Mouse (Mus musculus): Measurements from ENCODE around the gene Nanog. TPM values are rescaled to one million over a fixed set of nuclear protein-coding genes. Genes with fewer than 3 reads are reported as not detected.
"Not testable (repeated sequence)": the region's sequence is repeated elsewhere in the genome, so short reads cannot be mapped to it uniquely, and the experiment has no call there.

Gene Nanog
- total RNA-seq (2021) (not detected), polyA plus RNA-seq (2012; rRNA removed) (not detected in 2 replicates)
- long read RNA-seq, result 0 reads

- DNase-seq, result no peak
These were observed at the start of gene Nanog for GRCm38 (mm10) chr6:122707036-122707800. TSS of gene Nanog (plus strand) at chr6:122707489.

GRCm38 (mm10) chr6:122657630-122658029 is 49.7 kb upstream of the Nanog start:
- DNase-seq, result no peak

DNA sequence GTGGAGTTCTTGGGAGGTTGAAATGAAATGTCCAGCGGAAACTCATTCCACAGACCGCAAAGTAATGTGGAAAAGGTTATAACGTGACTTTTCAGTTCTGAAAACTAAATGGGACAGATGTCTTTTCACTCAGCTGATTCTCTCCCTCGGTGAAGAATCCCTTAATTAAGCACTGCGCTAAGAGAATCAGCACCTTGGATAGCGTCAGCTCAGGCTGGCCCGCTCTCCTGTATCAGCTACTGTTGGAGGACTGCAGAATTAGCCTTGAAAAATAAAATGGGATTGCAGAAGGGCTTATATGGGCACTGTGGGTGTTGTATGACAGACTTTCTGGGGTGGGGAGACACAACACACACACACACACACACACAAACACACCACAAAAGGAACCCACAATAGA is 47.7 kb upstream of the Nanog start:
- no peak for DNase-seq

GRCm38 (mm10) chr6:122660601-122661379 is 46.5 kb upstream of the Nanog start:
- DNase-seq, result no peak

DNA sequence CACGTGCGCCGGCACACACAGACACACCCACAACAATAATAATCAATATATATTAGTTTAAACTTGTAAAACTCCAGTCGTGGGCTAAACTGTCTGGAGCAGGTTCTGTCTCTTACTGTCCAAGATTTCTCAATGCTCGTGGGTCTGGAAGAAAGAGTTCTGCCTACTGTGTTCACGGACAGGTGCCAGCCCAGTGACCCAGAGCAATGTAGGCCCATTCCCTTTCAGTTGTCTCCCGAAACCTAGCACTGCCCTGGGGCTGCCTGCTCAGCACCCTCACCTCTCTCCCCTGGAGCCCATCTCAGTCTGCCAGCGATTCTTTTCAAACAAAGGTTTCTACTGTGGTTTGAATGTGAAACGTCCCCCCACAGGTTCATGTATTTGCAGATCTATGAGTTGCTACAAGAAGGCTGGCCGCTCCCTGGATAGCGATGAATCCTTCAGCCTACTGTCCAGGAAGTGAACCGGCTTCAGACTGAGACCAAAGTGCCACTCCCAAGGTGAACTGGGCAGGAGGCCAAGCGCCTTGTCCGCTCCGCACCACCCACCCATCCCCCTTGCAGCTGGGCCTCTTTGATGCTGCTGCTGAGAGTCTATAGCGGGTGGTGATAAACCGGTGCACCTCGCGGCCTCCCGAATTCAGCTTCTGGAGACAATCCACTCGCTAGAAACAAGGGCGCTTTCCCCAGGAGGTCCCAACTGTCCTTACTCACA is 44.6 kb upstream of the Nanog start:
- DNase-seq, result peak; percentile 59

DNA sequence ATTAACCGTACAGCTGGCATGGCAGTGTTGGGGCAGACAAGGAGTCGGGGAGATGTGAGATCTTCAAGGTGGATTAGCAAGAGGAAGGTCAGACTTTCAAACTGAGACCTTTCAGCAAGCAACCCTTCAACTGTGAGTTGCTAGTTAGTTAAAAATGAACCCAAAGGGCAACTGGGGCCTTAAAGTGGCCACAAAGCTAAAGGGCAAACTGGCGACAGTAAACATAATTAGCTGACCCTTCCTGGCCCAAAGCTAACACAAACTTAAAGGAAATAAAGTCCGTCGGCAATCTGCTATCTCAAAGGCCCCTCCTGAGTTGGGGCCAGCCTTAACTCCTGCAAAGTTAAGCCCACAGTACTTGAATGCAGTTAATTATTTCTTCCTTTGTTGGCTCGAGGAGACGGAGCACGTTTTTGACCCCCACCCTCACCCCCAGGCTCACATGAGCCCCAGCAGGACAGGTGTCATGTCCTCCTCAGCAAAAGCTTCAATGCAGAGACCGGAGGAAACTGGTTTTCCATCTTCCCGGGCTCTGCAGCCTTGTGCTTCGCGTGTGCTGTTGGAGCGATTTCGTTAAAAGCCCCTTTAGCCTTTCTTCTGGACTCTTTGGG is 43.6 kb upstream of the Nanog start:
- no peak for DNase-seq

DNA sequence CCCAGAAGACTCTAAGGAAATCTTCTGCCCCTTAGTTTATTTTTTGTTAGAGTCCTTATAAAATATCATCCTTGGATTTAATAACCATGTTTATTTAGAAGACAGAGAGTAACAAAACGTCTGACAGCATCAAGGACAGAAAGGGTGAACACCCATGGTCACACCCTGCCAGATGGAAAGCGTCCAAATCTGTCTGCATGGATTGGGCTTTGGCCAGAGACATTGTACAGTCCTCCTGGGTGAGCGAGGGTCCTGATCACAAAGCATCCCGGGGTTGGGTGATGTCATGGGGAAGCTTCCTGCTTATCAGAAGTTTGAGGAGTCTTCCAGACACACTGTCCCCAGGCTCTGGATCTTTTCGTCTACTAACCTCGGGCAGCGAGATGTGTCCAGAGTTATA is 41.4 kb upstream of the Nanog start:
- DNase-seq, result peak; percentile 16

DNA sequence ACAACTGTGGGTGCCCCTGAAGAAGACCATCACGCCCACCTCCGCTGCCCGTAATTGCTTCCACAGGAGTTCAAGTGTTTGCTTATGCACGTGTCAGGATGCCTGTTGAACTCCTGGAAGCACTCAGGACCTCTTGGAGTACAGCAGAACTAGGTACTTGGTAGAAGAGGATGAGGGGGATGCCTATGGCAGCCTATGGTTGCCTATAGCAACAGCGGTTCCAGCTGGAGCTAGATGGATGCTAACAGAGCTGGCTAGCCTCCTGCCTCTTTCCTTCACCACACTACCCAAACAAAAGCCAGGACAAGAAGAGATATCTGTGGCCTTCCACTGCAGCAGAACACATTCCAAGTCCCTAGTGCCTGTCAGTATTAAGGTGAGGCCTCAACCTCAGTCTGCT is 39.6 kb upstream of the Nanog start:
- no peak for DNase-seq

- no peak for DNase-seq
These were observed 38.5 kb upstream of the Nanog start for GRCm38 (mm10) chr6:122668823-122669222.

GRCm38 (mm10) chr6:122669406-122670200 is 37.7 kb upstream of the Nanog start:
- peak; percentile 85 for DNase-seq

DNA sequence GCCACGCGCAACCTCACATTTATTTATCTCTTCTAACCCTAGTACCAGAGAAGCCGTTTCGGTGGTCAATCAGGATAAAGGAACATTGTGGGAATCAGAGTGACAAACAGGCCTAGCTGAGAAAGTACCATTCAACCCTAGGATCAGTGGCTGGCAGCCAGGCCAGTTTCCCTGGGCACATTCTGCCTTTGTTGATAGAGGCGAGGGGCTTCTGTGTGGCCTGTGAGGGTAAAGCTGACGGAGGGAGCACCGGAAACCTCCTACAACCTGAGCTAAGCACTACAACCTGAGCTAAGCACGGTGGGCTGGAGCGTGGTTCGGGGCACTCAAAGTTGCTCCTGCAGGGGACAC is 37.1 kb upstream of the Nanog start:
- no peak for DNase-seq

GRCm38 (mm10) chr6:122670841-122671240 is 36.4 kb upstream of the Nanog start:
- DNase-seq, result no peak

DNA sequence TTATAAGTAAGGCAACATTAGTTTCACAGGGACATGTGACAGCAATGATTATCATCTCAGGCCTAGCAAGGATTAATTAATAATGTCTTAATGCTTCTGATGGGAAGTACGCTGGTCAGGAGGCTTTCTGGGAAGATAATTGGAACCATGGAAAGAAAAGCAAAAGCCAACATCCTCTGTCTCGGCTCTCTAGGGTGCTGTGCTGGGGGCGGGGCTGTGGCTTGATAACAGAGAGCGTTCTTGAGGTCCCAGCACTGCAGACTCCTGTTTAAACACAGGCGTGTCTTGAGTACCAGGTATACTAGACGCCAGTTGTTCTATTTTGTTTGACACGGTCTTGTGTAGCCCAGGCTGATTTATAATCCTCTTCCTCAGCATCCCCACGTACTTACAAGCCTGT is 34.5 kb upstream of the Nanog start:
- no peak for DNase-seq

DNA sequence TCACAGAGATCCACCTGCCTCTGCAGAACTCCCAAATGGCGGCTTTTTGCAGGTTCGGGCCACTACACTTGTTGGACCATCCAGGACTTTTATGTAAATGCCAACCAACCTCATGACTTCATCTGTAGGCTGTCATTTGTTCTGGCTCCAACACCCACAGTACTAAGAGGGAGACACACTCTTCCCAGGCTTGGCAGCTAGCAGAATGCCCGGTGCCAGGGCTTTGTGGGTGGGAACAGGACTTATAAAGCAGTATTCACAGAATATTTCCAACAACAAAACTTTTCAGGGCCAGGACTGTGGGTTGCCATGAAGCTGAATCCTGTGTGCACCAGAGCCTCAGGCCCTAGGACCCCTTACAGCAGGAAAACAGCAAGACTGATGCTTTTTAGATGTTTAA is 24.6 kb upstream of the Nanog start:
- no peak for DNase-seq

DNA sequence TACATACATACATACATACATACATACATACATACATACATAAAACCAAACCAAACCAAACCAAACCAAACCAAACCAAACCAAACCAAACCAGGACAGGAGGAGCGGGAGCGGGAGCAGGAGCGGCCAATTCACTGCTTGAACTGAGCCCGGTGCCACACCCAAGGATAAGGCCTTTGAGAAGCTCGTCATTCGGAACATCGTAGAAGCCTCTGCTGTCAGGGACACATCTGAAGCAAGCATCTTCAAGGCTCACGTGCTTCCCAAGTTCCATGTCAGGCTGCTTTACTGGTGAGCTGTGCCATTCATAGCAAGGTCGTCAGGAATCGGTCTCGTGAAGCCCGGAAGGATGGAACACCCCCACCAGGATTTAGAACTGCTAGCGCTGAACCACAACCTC is 20.6 kb upstream of the Nanog start:
- DNase-seq, result no peak

DNA sequence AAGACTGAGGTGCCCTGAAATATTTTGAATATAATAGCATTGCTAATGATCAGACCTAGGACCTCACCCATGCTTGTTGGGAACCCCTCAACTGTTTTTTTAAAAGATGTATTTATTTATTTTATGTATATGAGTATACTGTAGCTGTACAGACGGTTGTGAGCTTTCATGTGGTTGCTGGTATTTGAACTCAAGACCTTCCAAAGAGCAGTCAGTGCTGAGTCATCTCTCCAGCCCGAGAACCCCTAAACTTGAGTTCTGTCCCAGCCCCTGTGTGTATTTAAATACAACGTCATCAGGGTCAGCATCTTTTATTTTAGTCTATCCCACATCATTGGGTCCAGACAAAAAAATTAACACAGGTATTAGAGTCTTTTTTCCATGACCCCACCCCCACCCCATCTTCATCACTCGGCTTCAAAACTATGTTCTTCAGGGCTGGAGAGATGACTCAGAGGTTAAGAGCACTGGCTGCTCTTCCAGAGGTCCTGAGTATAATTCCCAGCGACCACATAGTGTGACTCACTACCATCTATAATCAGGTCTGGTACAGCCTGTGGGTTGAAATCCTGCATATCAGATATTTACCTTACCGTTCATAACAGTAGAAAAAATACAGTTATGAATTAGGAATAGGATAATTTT is 17.8 kb upstream of the Nanog start:
- DNase-seq, result no peak

GRCm38 (mm10) chr6:122690082-122690481 is 17.2 kb upstream of the Nanog start:
- DNase-seq, result no peak

GRCm38 (mm10) chr6:122695398-122695797 is 11.9 kb upstream of the Nanog start:
- DNase-seq, result no peak

GRCm38 (mm10) chr6:122699628-122700027 is 7.7 kb upstream of the Nanog start:
- DNase-seq, result not testable (repeated sequence)

GRCm38 (mm10) chr6:122701816-122702215 is 5.5 kb upstream of the Nanog start:
- DNase-seq, result no peak

Measured in adrenal gland, adult 2 months (tissue).